Mouse (Mus musculus) kidney, adult 2 months (tissue): Measurements from ENCODE around the gene Apeh.

ENCODE experiments used
- CTCF ChIP-seq: fragments of 200-500 bp; conservative IDR thresholded peaks from 2 replicates; pipeline ENCODE4 v1.5.1; 2011; ENCODE audit warnings: low read depth, mild to moderate bottlenecking, control low read depth, low read length, moderate library complexity, mixed read lengths; ENCODE audit not compliant: insufficient read depth, insufficient read length
- POLR2A ChIP-seq: fragments of 200-500 bp; IDR thresholded peaks from one replicate; pipeline ENCODE4 v1.6.1; 2011; ENCODE audit warnings: low read depth, low read length, control low read depth

DNA sequence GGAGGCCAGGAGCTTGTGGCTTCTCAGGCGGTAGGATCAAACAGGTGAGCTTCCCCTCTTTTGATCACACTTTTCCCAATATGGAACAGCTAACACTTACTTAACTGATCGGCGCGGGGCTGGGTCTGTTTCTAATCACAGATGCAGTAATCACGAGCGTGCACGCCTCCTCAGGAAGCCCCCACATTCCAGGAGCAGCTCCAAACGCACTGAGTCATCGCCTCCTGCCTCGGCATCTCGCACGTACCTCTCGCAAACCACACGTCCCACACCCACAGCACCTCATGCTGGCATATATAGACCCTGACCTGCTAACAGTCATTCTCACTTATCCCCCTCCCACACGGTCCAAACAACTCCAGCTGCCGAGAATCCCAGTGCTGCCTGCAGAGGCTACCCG is 43.1 kb upstream of the Apeh start:
- TF ChIP-seq POLR2A (no peak), CTCF (no peak)
